Mouse (Mus musculus) testis, adult 2 months (tissue): ENCODE results near the gene Zkscan17.

Source experiments
- CTCF ChIP-seq: fragments of 200-500 bp; IDR thresholded peaks from 2 replicates; pipeline ENCODE4 v1.5.1; 2012; ENCODE audit warnings: low read depth, mild to moderate bottlenecking, inconsistent platforms, low read length, moderate library complexity; ENCODE audit not compliant: control insufficient read depth, insufficient read depth, insufficient replicate concordance
- POLR2A ChIP-seq: fragments of 200-500 bp; IDR thresholded peaks from 2 replicates; pipeline ENCODE4 v1.6.1; 2012; ENCODE audit warnings: low read depth, mild to moderate bottlenecking, inconsistent platforms, low read length, moderate library complexity; ENCODE audit not compliant: control insufficient read depth

DNA sequence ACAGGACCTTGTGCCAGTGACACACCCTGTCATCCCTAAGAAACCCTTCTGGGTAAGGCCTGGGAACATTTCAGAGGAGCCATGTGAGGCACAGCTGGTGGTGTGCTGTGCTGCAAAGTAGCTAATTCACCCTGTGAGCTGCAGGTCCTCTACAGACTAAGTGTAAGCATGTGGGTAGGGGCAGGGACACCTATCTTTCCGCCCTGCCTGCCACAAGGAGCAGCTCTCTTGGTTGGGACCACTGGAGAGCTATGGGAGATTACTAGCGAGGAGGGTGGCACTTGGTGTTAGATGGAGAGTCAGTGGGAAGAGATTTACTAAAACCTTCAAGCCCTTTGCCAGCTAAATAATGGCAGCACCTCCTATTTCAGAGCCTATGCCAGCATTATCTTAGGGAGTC, 69.7 kb downstream of the Zkscan17 start:
- TF ChIP-seq POLR2A (no peak), CTCF (no peak)
